In genomic region chr4:126752608-126753141, GRCm38 (mm10) we compare ENCODE assay signal across 9 mouse cellular contexts. TPM values are rescaled to one million over a fixed set of nuclear protein-coding genes. Genes with fewer than 3 reads are reported as not detected.
DNase-seq lines count a peak whose midpoint lies in the region; ATAC-seq and TF ChIP-seq lines count a peak whose summit lies in the region.
"Had no signal": no experiment of that assay in that cellular context is flagged by ENCODE, and none has a peak within 500 bp of the region (broad histone marks: within the 10 kb centered on the region; RNA-seq: fewer than 3 reads in every experiment).

No protein-coding gene starts in this region.

- peaks cover 11% of the 10 kb centered on the region for H3K36me3 ChIP-seq in lung, embryonic 16.5 days (ENCODE audit: control insufficient read depth, insufficient read depth, low read length)
- no peaks in the 10 kb centered on the region for H3K36me3 ChIP-seq in hindbrain, postnatal 0 days (ENCODE audit: insufficient read depth, low read length)
- peaks cover 6% of the 10 kb centered on the region; the same call in 1 of the 2 replicates for H3K36me3 ChIP-seq in midbrain, embryonic 11.5 days (ENCODE audit: control insufficient read depth, insufficient read depth, low read length)

- H3K4me2 ChIP-seq in lung, embryonic 16.5 days (ENCODE audit: low read depth, low read length) = peak overlapping the region; percentile 75
- H3K4me2 ChIP-seq in hindbrain, postnatal 0 days (ENCODE audit: low read depth, low read length) = peak overlapping the region; percentile 75
- H3K4me2 ChIP-seq in midbrain, embryonic 11.5 days = peak overlapping the region; percentile 85

- peak overlapping the region; percentile 73 for H3K4me3 ChIP-seq in lung, embryonic 16.5 days (ENCODE audit: low read length)
- H3K4me3 ChIP-seq in hindbrain, postnatal 0 days (ENCODE audit: low read length) = peak overlapping the region; percentile 92
- peak overlapping the region; percentile 89 for H3K4me3 ChIP-seq in midbrain, embryonic 11.5 days (ENCODE audit: low read depth, low read length)

- H3K4me1 ChIP-seq in lung, embryonic 16.5 days (replicated peaks; ENCODE audit: control insufficient read depth, insufficient read depth, low read length) = peaks cover 35% of the 10 kb centered on the region
- peaks cover 32% of the 10 kb centered on the region for H3K4me1 ChIP-seq in hindbrain, postnatal 0 days (ENCODE audit: insufficient read depth, low read length)
- H3K4me1 ChIP-seq in midbrain, embryonic 11.5 days (ENCODE audit: control insufficient read depth, insufficient read depth, low read length) = peaks cover 20% of the 10 kb centered on the region

- ATAC-seq in frontal cortex, adult (ENCODE audit: low TSS enrichment) = no peak
- no peak for ATAC-seq in lung, embryonic 16.5 days (ENCODE audit: low read depth)
- no peak; the same call in 1 of the 2 replicates for ATAC-seq in hindbrain, postnatal 0 days
- peak; percentile 15 for ATAC-seq in midbrain, embryonic 11.5 days (ENCODE audit: low FRiP score)

- peak overlapping the region; percentile 80 for H3K9ac ChIP-seq in lung, embryonic 16.5 days (ENCODE audit: low read length)
- peak overlapping the region; percentile 91 for H3K9ac ChIP-seq in hindbrain, postnatal 0 days (replicated peaks; ENCODE audit: low read length)
- peak overlapping the region; percentile 93 for H3K9ac ChIP-seq in midbrain, embryonic 11.5 days (ENCODE audit: low read length)

- H3K9me3 ChIP-seq in lung, embryonic 16.5 days (ENCODE audit: control insufficient read depth, low read length) = no peaks in the 10 kb centered on the region
- no peaks in the 10 kb centered on the region for H3K9me3 ChIP-seq in hindbrain, postnatal 0 days (ENCODE audit: low read length)
- H3K9me3 ChIP-seq in midbrain, embryonic 11.5 days (ENCODE audit: control insufficient read depth, low read length) = no peaks in the 10 kb centered on the region

- H3K27me3 ChIP-seq in lung, embryonic 16.5 days (ENCODE audit: control insufficient read depth, insufficient read depth, low read depth, low read length) = no peaks in the 10 kb centered on the region
- H3K27me3 ChIP-seq in hindbrain, postnatal 0 days (ENCODE audit: insufficient read depth, low read length) = no peaks in the 10 kb centered on the region
- H3K27me3 ChIP-seq in midbrain, embryonic 11.5 days (ENCODE audit: control insufficient read depth, insufficient read depth, low read length) = no peaks in the 10 kb centered on the region
- H3K27me3 ChIP-seq: Patski had no signal

- H3K27ac ChIP-seq in lung, embryonic 16.5 days (ENCODE audit: low read length) = no peak overlapping the region
- peak overlapping the region; percentile 87 for H3K27ac ChIP-seq in hindbrain, postnatal 0 days
- peak overlapping the region; percentile 95 for H3K27ac ChIP-seq in midbrain, embryonic 11.5 days (ENCODE audit: low read depth, low read length)

- peak; percentile 36 to 44 for DNase-seq in frontal cortex, postnatal 10 days (ENCODE audit: low spot score in 2 of 2)
- no peak for DNase-seq in lung, postnatal 25 days (ENCODE audit: low spot score)
- peak; percentile 60 for DNase-seq in embryo, embryonic 10 days (ENCODE audit: low spot score)
- peak; percentile 70 for DNase-seq in hindbrain, postnatal 0 days (ENCODE audit: low spot score)
- DNase-seq in midbrain, embryonic 11.5 days (ENCODE audit: low spot score, missing footprints) = peak; percentile 97
- DNase-seq in natural killer cell, adult 2 months (ENCODE audit: low spot score in 2 of 2) = no peak

- under 1% methylated on average over 23 of the region's 23 CpGs for WGBS in lung, embryonic 16.5 days
- under 1% methylated on average over 23 of the region's 23 CpGs for WGBS in hindbrain, postnatal 0 days
- WGBS in midbrain, embryonic 11.5 days = under 1% methylated on average over 23 of the region's 23 CpGs

- TF ChIP-seq CTCF in hindbrain, postnatal 0 days (IDR thresholded peaks at IDR 0.05; ENCODE audit: low read depth) = no peak

RNA-seq across cellular contexts. Expression of gene Ncdn, which starts 0.6 kb away (rescaled TPM):
- polyA plus RNA-seq in lung, embryonic 16.5 days (2015; fragmentation: Nextera tagmentation; extraction: Ambion mirVana) = 24.5 and 26.7 TPM in 2 replicates
- 380 and 389 TPM in 2 replicates for total RNA-seq in hindbrain, postnatal 0 days (2014; rRNA removed)
- 149 and 158 TPM in 2 replicates for polyA plus RNA-seq in hindbrain, postnatal 0 days (2015; fragmentation: Nextera tagmentation; extraction: Ambion mirVana)
- 22.0 and 23.3 TPM in 2 replicates for polyA plus RNA-seq in midbrain, embryonic 11.5 days (2014; fragmentation: Nextera tagmentation; extraction: Ambion mirVana)

RNA-seq across cellular contexts. Expression of gene AU040320, which starts 0.7 kb away (rescaled TPM):
- polyA plus RNA-seq in lung, embryonic 16.5 days (2015; fragmentation: Nextera tagmentation; extraction: Ambion mirVana) = 24.2 and 26.2 TPM in 2 replicates
- total RNA-seq in hindbrain, postnatal 0 days (2014; rRNA removed) = 43.9 and 45.4 TPM in 2 replicates
- 30.5 and 33.6 TPM in 2 replicates for polyA plus RNA-seq in hindbrain, postnatal 0 days (2015; fragmentation: Nextera tagmentation; extraction: Ambion mirVana)
- polyA plus RNA-seq in midbrain, embryonic 11.5 days (2014; fragmentation: Nextera tagmentation; extraction: Ambion mirVana) = 23.8 and 26.2 TPM in 2 replicates

RNA-seq across cellular contexts. Expression of gene Tfap2e, which starts 16.6 kb away (rescaled TPM):
- 0.09 TPM in 1 of 2 replicates, not detected in the other for polyA plus RNA-seq in lung, embryonic 16.5 days (2015; fragmentation: Nextera tagmentation; extraction: Ambion mirVana)
- not detected in 2 replicates for total RNA-seq in hindbrain, postnatal 0 days (2014; rRNA removed)
- polyA plus RNA-seq in hindbrain, postnatal 0 days (2015; fragmentation: Nextera tagmentation; extraction: Ambion mirVana) = 0.15 and 0.16 TPM in 2 replicates
- polyA plus RNA-seq in midbrain, embryonic 11.5 days (2014; fragmentation: Nextera tagmentation; extraction: Ambion mirVana) = 1.5 and 1.6 TPM in 2 replicates
- polyA plus RNA-seq: Patski had no signal

Comparison
In these comparisons a context has a peak if more than half of its experiments do, and no peak if none do; other contexts are left out.
1. DNase-seq: peak in frontal cortex, postnatal 10 days (2 of 2), embryo, embryonic 10 days (single experiment), hindbrain, postnatal 0 days (single experiment) and midbrain, embryonic 11.5 days (single experiment); none in lung, postnatal 25 days (single experiment) and natural killer cell, adult 2 months (0 of 2).
2. Peak in every context shown above with its lines, with median percentiles within 50 percentile points of each other: H3K4me2 ChIP-seq, H3K4me3 ChIP-seq and H3K9ac ChIP-seq.